Mouse (Mus musculus): ENCODE results near the gene Kcnh3. TPM values are rescaled to one million over a fixed set of nuclear protein-coding genes. Genes with fewer than 3 reads are reported as not detected.
A peak's percentile ranks its signal among the peaks of the same experiment; 100 is the strongest.

Kcnh3 gene
- total and polyA plus RNA-seq, 2 experiments from 2014 or later = 1.2 to 3.6 TPM

DNA sequence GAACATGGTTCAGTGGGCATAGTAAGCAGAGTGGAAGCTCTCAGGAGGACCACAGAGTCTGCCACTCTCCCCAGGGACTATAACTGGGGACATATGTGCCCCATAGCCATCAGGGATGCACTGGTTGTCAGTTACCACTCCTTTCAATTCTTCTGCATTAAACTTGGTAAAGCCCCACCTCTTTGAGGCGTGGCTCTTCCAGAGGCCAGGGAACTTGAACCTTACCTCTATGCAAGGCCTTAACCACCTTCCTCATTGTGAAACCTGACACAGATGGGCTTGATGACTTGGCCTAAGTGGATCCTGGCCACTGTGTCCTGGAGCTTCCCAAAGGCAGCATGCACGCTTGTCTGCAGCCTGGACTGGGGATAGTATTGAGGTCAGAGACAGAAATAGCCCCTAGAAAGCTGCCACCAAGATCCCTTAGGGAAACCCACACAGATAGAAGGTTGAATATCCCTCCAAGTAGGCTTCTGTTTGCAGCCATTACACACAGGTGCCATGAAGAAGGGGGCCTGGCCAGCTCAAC lies 29.9 kb downstream of the Kcnh3 start:
- Histone ChIP-seq H3K9me3 (ENCODE audit: low read length) (no peaks in the 10 kb centered on the region), H3K4me1 (ENCODE audit: insufficient read depth, low read length) (0 out of 2 replicates have a peak, but pooled peaks cover 3% of the 10 kb centered on the region), H3K27me3 (ENCODE audit: insufficient read depth, low read length) (no peaks in the 10 kb centered on the region), H3K9ac (replicated peaks; ENCODE audit: low read length) (no peak overlapping the region), H3K27ac (no peak overlapping the region), H3K4me2 (ENCODE audit: low read depth, low read length) (no peak overlapping the region), H3K36me3 (ENCODE audit: insufficient read depth, low read length) (0 out of 2 replicates have a peak, but pooled peaks cover 1% of the 10 kb centered on the region), H3K4me3 (ENCODE audit: low read length) (no peak overlapping the region)
- 81% methylated on average over 2 of the region's 2 CpGs for WGBS
- no peak for TF ChIP-seq CTCF (IDR thresholded peaks at IDR 0.05; ENCODE audit: low read depth)
- ATAC-seq = no peak
- no peak for DNase-seq (ENCODE audit: low spot score)

DNA sequence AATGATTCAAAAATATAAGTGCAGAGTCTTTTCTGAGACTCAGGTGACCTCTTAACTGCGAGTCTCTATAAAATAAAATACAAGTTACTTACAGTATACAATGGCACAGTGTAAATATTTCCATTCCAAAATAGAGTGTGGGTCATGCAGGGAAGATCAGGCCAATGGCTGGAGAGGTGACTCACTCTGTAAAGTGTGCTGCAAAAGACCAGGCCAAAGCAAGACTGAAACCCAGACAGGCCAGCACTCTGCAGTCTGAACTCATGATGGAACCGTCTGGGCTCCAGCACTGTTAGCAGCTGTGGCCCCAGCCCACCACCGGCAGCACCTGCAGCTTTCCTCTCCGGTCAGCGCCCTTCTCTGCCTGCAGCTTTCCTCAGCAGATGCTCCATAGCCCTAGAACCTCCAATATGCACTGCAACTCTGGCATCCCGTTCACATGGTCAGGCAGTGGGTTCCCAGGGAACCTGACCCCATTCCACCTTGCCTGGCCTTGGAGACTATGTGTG lies 30.6 kb downstream of the Kcnh3 start:
- no peaks in the 10 kb centered on the region for H3K36me3 ChIP-seq (ENCODE audit: insufficient read depth, low read length)
- H3K4me2 ChIP-seq (ENCODE audit: low read depth, low read length) = no peak overlapping the region
- no peaks in the 10 kb centered on the region for H3K27me3 ChIP-seq (ENCODE audit: insufficient read depth, low read length)
- H3K4me3 ChIP-seq (ENCODE audit: low read length) = no peak overlapping the region
- no peak overlapping the region for H3K27ac ChIP-seq
- no peak for TF ChIP-seq CTCF (IDR thresholded peaks at IDR 0.05; ENCODE audit: low read depth)
- H3K4me1 ChIP-seq (ENCODE audit: insufficient read depth, low read length) = 0 out of 2 replicates have a peak, but pooled peaks cover 6% of the 10 kb centered on the region
- H3K9me3 ChIP-seq (ENCODE audit: low read length) = no peaks in the 10 kb centered on the region
- DNase-seq (ENCODE audit: low spot score) (no peak), ATAC-seq (no peak)
- no peak overlapping the region for H3K9ac ChIP-seq (replicated peaks; ENCODE audit: low read length)
- 86% methylated on average over 6 of the region's 6 CpGs for WGBS

DNA sequence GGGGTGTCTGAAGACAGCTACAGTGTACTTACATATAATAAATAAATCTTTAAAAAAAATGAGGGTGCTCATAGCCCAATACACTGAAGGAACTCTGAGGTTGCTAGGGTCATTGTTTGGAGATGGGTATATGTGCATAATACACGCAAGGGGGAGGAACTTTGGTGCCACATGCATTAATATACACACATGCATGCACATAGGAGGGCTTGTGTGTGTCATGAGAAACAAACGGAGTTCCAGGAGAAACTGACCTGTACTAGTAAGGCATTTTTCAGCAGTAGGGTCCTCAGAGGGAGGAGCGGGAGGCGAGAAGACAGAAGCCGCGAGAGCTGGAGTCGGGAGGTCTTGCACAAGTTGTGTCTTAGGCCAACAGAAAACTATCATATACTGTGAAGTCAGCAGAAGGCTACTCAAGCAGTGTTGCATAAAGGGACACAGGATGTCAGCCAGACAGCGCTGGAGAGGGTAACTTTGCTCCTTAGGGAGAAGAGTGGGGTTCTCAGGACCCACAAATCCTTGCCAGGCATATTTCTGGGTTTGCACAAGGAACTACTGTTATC lies 34.6 kb downstream of the Kcnh3 start:
- H3K4me2 ChIP-seq (ENCODE audit: low read depth, low read length) = peak overlapping the region; percentile 50
- H3K4me1 ChIP-seq (ENCODE audit: insufficient read depth, low read length) = 0 out of 2 replicates have a peak, but pooled peaks cover 4% of the 10 kb centered on the region
- ATAC-seq (peak; percentile 18; the same call in 1 of the 2 replicates), DNase-seq (ENCODE audit: low spot score) (peak; percentile 18)
- H3K36me3 ChIP-seq (ENCODE audit: insufficient read depth, low read length) = no peaks in the 10 kb centered on the region
- H3K27ac ChIP-seq = no peak overlapping the region; the same call in 1 of the 2 replicates
- 0 out of 2 replicates have a peak overlapping the region, but pooled peaks have one; percentile 6 for H3K4me3 ChIP-seq (ENCODE audit: low read length)
- no peaks in the 10 kb centered on the region for H3K27me3 ChIP-seq (ENCODE audit: insufficient read depth, low read length)
- 60% methylated on average over 8 of the region's 8 CpGs for WGBS
- H3K9ac ChIP-seq (replicated peaks; ENCODE audit: low read length) = no peak overlapping the region
- H3K9me3 ChIP-seq (ENCODE audit: low read length) = no peaks in the 10 kb centered on the region
- no peak for TF ChIP-seq CTCF (IDR thresholded peaks at IDR 0.05; ENCODE audit: low read depth)

DNA sequence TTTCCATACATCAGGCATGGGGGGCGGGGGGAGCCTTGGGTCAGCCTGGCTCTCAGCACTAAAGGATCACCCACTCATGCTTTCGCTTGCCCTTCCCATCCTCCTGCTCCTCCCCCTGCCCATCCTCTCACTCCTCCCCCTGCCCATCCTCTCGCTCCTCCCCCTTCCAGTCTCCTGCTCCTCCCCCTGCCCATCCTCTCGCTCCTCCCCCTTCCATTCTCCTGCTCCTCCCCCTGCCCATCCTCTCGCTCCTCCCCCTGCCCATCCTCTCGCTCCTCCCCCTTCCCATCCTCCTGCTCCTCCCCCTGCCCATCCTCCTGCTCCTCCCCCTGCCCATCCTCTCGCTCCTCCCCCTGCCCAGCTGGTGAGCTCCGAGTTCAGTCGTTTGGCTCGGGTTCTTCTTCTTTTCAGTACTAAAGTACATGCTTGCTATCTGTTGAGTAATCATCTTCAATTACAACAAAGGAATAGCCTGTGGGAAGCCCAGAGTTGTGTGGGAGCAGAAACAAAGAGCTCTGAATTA lies 35.1 kb downstream of the Kcnh3 start:
- no peaks in the 10 kb centered on the region for H3K9me3 ChIP-seq (ENCODE audit: low read length)
- peak; percentile 49; the same call in 1 of the 2 replicates for ATAC-seq
- H3K9ac ChIP-seq (replicated peaks; ENCODE audit: low read length) = no peak overlapping the region
- no peak for TF ChIP-seq CTCF (IDR thresholded peaks at IDR 0.05; ENCODE audit: low read depth)
- WGBS = 2% methylated on average over 7 of the region's 10 CpGs
- H3K4me3 ChIP-seq (ENCODE audit: low read length) = 0 out of 2 replicates have a peak overlapping the region, but pooled peaks have one; percentile 13
- no peaks in the 10 kb centered on the region for H3K36me3 ChIP-seq (ENCODE audit: insufficient read depth, low read length)
- H3K4me1 ChIP-seq (ENCODE audit: insufficient read depth, low read length) = 0 out of 2 replicates have a peak, but pooled peaks cover 4% of the 10 kb centered on the region
- no peaks in the 10 kb centered on the region for H3K27me3 ChIP-seq (ENCODE audit: insufficient read depth, low read length)
- peak overlapping the region; percentile 50 for H3K4me2 ChIP-seq (ENCODE audit: low read depth, low read length)
- DNase-seq (ENCODE audit: low spot score) = peak; percentile 66
- peak overlapping the region; percentile 22; the same call in 1 of the 2 replicates for H3K27ac ChIP-seq

DNA sequence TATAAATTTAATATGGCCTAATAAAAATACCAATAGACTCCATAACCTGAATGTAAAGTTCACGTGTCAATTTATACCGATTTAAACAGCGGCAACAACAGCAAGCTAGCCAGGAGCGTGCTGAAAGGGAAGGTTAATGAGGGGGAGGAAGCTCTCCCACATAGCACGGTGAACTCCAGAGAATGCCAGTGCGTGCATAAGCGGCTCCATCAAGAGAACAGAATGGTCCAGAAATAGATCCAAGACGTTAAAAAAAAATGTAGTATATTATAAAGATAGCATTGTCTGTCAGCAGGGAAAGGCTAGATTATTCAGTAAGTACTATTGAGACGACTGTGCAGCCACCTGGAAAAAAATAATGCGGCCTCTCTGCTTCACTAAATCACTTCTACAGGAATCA lies 38.0 kb downstream of the Kcnh3 start:
- no peaks in the 10 kb centered on the region for H3K9me3 ChIP-seq (ENCODE audit: low read length)
- no peak overlapping the region for H3K4me2 ChIP-seq (ENCODE audit: low read depth, low read length)
- no peak overlapping the region for H3K9ac ChIP-seq (replicated peaks; ENCODE audit: low read length)
- ATAC-seq (no peak), DNase-seq (ENCODE audit: low spot score) (no peak)
- no peak overlapping the region for H3K27ac ChIP-seq
- 0 out of 2 replicates have a peak, but pooled peaks cover 4% of the 10 kb centered on the region for H3K4me1 ChIP-seq (ENCODE audit: insufficient read depth, low read length)
- WGBS = 47% methylated on average over 10 of the region's 10 CpGs
- no peaks in the 10 kb centered on the region for H3K36me3 ChIP-seq (ENCODE audit: insufficient read depth, low read length)
- H3K27me3 ChIP-seq (ENCODE audit: insufficient read depth, low read length) = no peaks in the 10 kb centered on the region
- H3K4me3 ChIP-seq (ENCODE audit: low read length) = no peak overlapping the region
- TF ChIP-seq CTCF (IDR thresholded peaks at IDR 0.05; ENCODE audit: low read depth) = no peak

DNA sequence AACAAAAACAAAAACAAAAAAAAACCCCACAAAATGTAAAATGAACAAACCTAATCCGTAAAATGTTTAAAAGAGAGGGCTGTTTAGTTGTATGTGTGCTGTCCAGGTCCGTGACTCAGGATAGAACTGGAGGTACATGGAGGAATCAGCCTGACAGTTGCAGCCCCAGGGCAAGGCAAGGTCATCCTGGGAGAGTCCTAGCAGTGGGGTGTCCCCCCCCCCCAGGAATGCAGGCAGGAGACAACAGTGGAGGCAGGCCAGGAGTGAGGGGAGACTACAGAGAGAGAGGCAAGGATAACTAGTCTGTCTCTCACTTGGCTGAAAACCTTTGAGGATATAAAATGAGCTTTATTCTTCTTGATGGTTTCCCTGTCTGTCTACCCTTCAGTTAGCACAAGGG lies 39.7 kb downstream of the Kcnh3 start:
- DNase-seq (ENCODE audit: low spot score) (no peak), ATAC-seq (no peak)
- Histone ChIP-seq H3K27me3 (ENCODE audit: insufficient read depth, low read length) (no peaks in the 10 kb centered on the region), H3K9me3 (ENCODE audit: low read length) (no peaks in the 10 kb centered on the region), H3K4me1 (ENCODE audit: insufficient read depth, low read length) (0 out of 2 replicates have a peak, but pooled peaks cover 4% of the 10 kb centered on the region), H3K4me2 (ENCODE audit: low read depth, low read length) (no peak overlapping the region), H3K36me3 (ENCODE audit: insufficient read depth, low read length) (no peaks in the 10 kb centered on the region), H3K4me3 (ENCODE audit: low read length) (no peak overlapping the region), H3K27ac (no peak overlapping the region), H3K9ac (replicated peaks; ENCODE audit: low read length) (no peak overlapping the region)
- 85% methylated on average over 2 of the region's 2 CpGs for WGBS
- TF ChIP-seq CTCF (IDR thresholded peaks at IDR 0.05; ENCODE audit: low read depth) = no peak

Measured in hindbrain, postnatal 0 days (tissue).